Mouse (Mus musculus): Measurements from ENCODE around the gene Sp4. TPM values are rescaled to one million over a fixed set of nuclear protein-coding genes. Genes with fewer than 3 reads are reported as not detected.

Gene Sp4
- 10 to 100 TPM; 29.0 to 29.4 TPM for total RNA-seq (2021)

GRCm38 (mm10) chr12:118301072-118301865 is at the start of gene Sp4:
Gene Sp4 (minus strand): TSS chr12:118301440.
- peak; percentile 89 to 97 for DNase-seq (ENCODE audit: extremely low spot score in 1 of 2, low spot score in 2 of 2)
- intact Hi-C loops (cut with DNase I): loop anchor here (10.0 kb wide), 2 partner anchors 154 to 554 kb away; no protein-coding TSS in a partner anchor

- intact Hi-C loops (cut with DNase I): no loop called here
- DNase-seq (ENCODE audit: extremely low spot score in 1 of 2, low spot score in 2 of 2): no peak
These were observed 37.9 kb upstream of the Sp4 start for GRCm38 (mm10) chr12:118339107-118339506.

GRCm38 (mm10) chr12:118338243-118338642 is 37.0 kb upstream of the Sp4 start:
- no peak for DNase-seq (ENCODE audit: extremely low spot score in 1 of 2, low spot score in 2 of 2)
- intact Hi-C loops (cut with DNase I): no loop called here

GRCm38 (mm10) chr12:118337291-118337690 is 36.1 kb upstream of the Sp4 start:
- DNase-seq (ENCODE audit: extremely low spot score in 1 of 2, low spot score in 2 of 2): no peak
- intact Hi-C loops (cut with DNase I): no loop called here

- intact Hi-C loops (cut with DNase I): no loop called here
These were observed 27.6 kb upstream of the Sp4 start for GRCm38 (mm10) chr12:118328739-118329249.

GRCm38 (mm10) chr12:118327566-118327965 is 26.3 kb upstream of the Sp4 start:
- intact Hi-C loops (cut with DNase I): no loop called here
- DNase-seq (ENCODE audit: extremely low spot score in 1 of 2, low spot score in 2 of 2): no peak

More at GRCm38 (mm10) chr12:118328739-118329249, 27.6 kb upstream of the Sp4 start:
- DNase-seq (ENCODE audit: extremely low spot score in 1 of 2, low spot score in 2 of 2): no peak

GRCm38 (mm10) chr12:118326161-118326560 is 24.9 kb upstream of the Sp4 start:
- no peak for DNase-seq (ENCODE audit: extremely low spot score in 1 of 2, low spot score in 2 of 2)
- intact Hi-C loops (cut with DNase I): no loop called here

GRCm38 (mm10) chr12:118320076-118320475 is 18.8 kb upstream of the Sp4 start:
- intact Hi-C loops (cut with DNase I): no loop called here
- no peak for DNase-seq (ENCODE audit: extremely low spot score in 1 of 2, low spot score in 2 of 2)

- intact Hi-C loops (cut with DNase I): no loop called here
These were observed 13.2 kb upstream of the Sp4 start for GRCm38 (mm10) chr12:118314477-118314845.

GRCm38 (mm10) chr12:118313805-118314476 is 12.7 kb upstream of the Sp4 start:
- intact Hi-C loops (cut with DNase I): no loop called here
- no peak for DNase-seq (ENCODE audit: extremely low spot score in 1 of 2, low spot score in 2 of 2)

More at GRCm38 (mm10) chr12:118314477-118314845, 13.2 kb upstream of the Sp4 start:
- DNase-seq (ENCODE audit: extremely low spot score in 1 of 2, low spot score in 2 of 2): no peak

GRCm38 (mm10) chr12:118303586-118303985 is 2.3 kb upstream of the Sp4 start:
- intact Hi-C loops (cut with DNase I): loop anchor here (10.0 kb wide), 2 partner anchors 151 to 551 kb away; no protein-coding TSS in a partner anchor
- DNase-seq (ENCODE audit: extremely low spot score in 1 of 2, low spot score in 2 of 2): no peak

GRCm38 (mm10) chr12:118303066-118303465 is 1.8 kb upstream of the Sp4 start:
- DNase-seq (ENCODE audit: extremely low spot score in 1 of 2, low spot score in 2 of 2): no peak
- intact Hi-C loops (cut with DNase I): loop anchor here (10.0 kb wide), 2 partner anchors 152 to 552 kb away; no protein-coding TSS in a partner anchor

- peak; percentile 97 to 100 for DNase-seq (ENCODE audit: extremely low spot score in 1 of 2, low spot score in 2 of 2)
- intact Hi-C loops (cut with DNase I): loop anchor here (10.0 kb wide), 2 partner anchors 153 to 553 kb away; no protein-coding TSS in a partner anchor
These were observed 911 bp upstream of the Sp4 start for GRCm38 (mm10) chr12:118301866-118302835.

GRCm38 (mm10) chr12:118300754-118301071 is 527 bp downstream of the Sp4 start:
- intact Hi-C loops (cut with DNase I): loop anchor here (10.0 kb wide), 2 partner anchors 154 to 554 kb away; no protein-coding TSS in a partner anchor
- no peak for DNase-seq (ENCODE audit: extremely low spot score in 1 of 2, low spot score in 2 of 2)

GRCm38 (mm10) chr12:118299956-118300355 is 1.3 kb downstream of the Sp4 start:
- intact Hi-C loops (cut with DNase I): loop anchor here (10.0 kb wide), 2 partner anchors 155 to 555 kb away; no protein-coding TSS in a partner anchor
- DNase-seq (ENCODE audit: extremely low spot score in 1 of 2, low spot score in 2 of 2): no peak

GRCm38 (mm10) chr12:118299172-118299571 is 2.1 kb downstream of the Sp4 start:
- intact Hi-C loops (cut with DNase I): no loop called here
- no peak for DNase-seq (ENCODE audit: extremely low spot score in 1 of 2, low spot score in 2 of 2)

GRCm38 (mm10) chr12:118298516-118298915 is 2.7 kb downstream of the Sp4 start:
- intact Hi-C loops (cut with DNase I): no loop called here

GRCm38 (mm10) chr12:118296236-118296635 is 5.0 kb downstream of the Sp4 start:
- intact Hi-C loops (cut with DNase I): no loop called here
- DNase-seq (ENCODE audit: extremely low spot score in 1 of 2, low spot score in 2 of 2): no peak

More at GRCm38 (mm10) chr12:118298516-118298915, 2.7 kb downstream of the Sp4 start:
- no peak for DNase-seq (ENCODE audit: extremely low spot score in 1 of 2, low spot score in 2 of 2)
